Mouse (Mus musculus): ENCODE measurements at regions not wholly inside any gene's neighbourhood (a gene's known extent, or its start where the extent isn't known, plus 50 kb on each side); places are given as distances from the start of the nearest gene placed in this dataset.

GRCm38 (mm10) chr1:42258594-42258910 lies 437.0 kb upstream of the Pou3f3 start:
- Histone ChIP-seq H3K9ac (no peak overlapping the region), H3K4me3 (replicated peaks) (no peak overlapping the region), H3K9me3 (replicated peaks) (no peaks in the 10 kb centered on the region), H3K4me2 (no peak overlapping the region), H3K4me1 (replicated peaks) (no peaks in the 10 kb centered on the region), H3K27ac (no peak overlapping the region), H3K36me3 (no peaks in the 10 kb centered on the region), H3K27me3 (no peaks in the 10 kb centered on the region)
- DNase-seq (no peak), ATAC-seq (ENCODE audit: low read depth) (no peak)
- WGBS (ENCODE audit: insufficient replicate concordance) = 46% methylated on average over 4 of the region's 4 CpGs

- H3K4me1 ChIP-seq (replicated peaks) = no peaks in the 10 kb centered on the region
- no peaks in the 10 kb centered on the region for H3K9me3 ChIP-seq (replicated peaks)
- H3K4me3 ChIP-seq (replicated peaks) = no peak overlapping the region
- 49% methylated on average over 13 of the region's 13 CpGs for WGBS (ENCODE audit: insufficient replicate concordance)
- no peaks in the 10 kb centered on the region for H3K36me3 ChIP-seq
- H3K9ac ChIP-seq = no peak overlapping the region
- no peaks in the 10 kb centered on the region for H3K27me3 ChIP-seq
- no peak overlapping the region for H3K4me2 ChIP-seq
- no peak for DNase-seq
- H3K27ac ChIP-seq = no peak overlapping the region
- ATAC-seq (ENCODE audit: low read depth) = no peak
Observed at GRCm38 (mm10) chr1:42259216-42259977, 436.2 kb upstream of the Pou3f3 start.

GRCm38 (mm10) chr1:42260033-42260925 lies 435.3 kb upstream of the Pou3f3 start:
- no peaks in the 10 kb centered on the region for H3K27me3 ChIP-seq
- DNase-seq = no peak
- no peaks in the 10 kb centered on the region for H3K4me1 ChIP-seq (replicated peaks)
- no peak for ATAC-seq (ENCODE audit: low read depth)
- H3K36me3 ChIP-seq = no peaks in the 10 kb centered on the region
- H3K4me3 ChIP-seq (replicated peaks) = no peak overlapping the region
- H3K9ac ChIP-seq = no peak overlapping the region
- WGBS (ENCODE audit: insufficient replicate concordance) = 59% methylated on average over 9 of the region's 9 CpGs
- no peak overlapping the region for H3K4me2 ChIP-seq
- H3K9me3 ChIP-seq (replicated peaks) = no peaks in the 10 kb centered on the region
- no peak overlapping the region for H3K27ac ChIP-seq

GRCm38 (mm10) chr1:42261031-42261430 lies 434.5 kb upstream of the Pou3f3 start:
- 67% methylated on average over 3 of the region's 3 CpGs for WGBS (ENCODE audit: insufficient replicate concordance)

GRCm38 (mm10) chr1:42261800-42262199 lies 433.8 kb upstream of the Pou3f3 start:
- H3K4me3 ChIP-seq (replicated peaks) = no peak overlapping the region
- WGBS (ENCODE audit: insufficient replicate concordance) = 22% methylated on average over 13 of the region's 13 CpGs
- no peaks in the 10 kb centered on the region for H3K36me3 ChIP-seq
- no peaks in the 10 kb centered on the region for H3K9me3 ChIP-seq (replicated peaks)
- 0 out of 2 replicates have a peak overlapping the region, but pooled peaks have one; percentile 12 for H3K4me2 ChIP-seq
- DNase-seq = no peak
- no peak overlapping the region for H3K9ac ChIP-seq
- no peak for ATAC-seq (ENCODE audit: low read depth)
- H3K27ac ChIP-seq = no peak overlapping the region
- H3K27me3 ChIP-seq = no peaks in the 10 kb centered on the region
- H3K4me1 ChIP-seq (replicated peaks) = no peaks in the 10 kb centered on the region

More at GRCm38 (mm10) chr1:42261031-42261430, 434.5 kb upstream of the Pou3f3 start:
- DNase-seq (no peak), ATAC-seq (ENCODE audit: low read depth) (no peak)
- Histone ChIP-seq H3K36me3 (no peaks in the 10 kb centered on the region), H3K4me1 (replicated peaks) (no peaks in the 10 kb centered on the region), H3K4me3 (replicated peaks) (no peak overlapping the region), H3K27ac (no peak overlapping the region), H3K27me3 (no peaks in the 10 kb centered on the region), H3K9ac (no peak overlapping the region), H3K4me2 (no peak overlapping the region), H3K9me3 (replicated peaks) (no peaks in the 10 kb centered on the region)

- no peak overlapping the region for H3K4me2 ChIP-seq
- H3K9ac ChIP-seq = no peak overlapping the region
- H3K4me1 ChIP-seq (replicated peaks) = no peaks in the 10 kb centered on the region
- WGBS (ENCODE audit: insufficient replicate concordance) = 44% methylated on average over 5 of the region's 5 CpGs
- no peak overlapping the region for H3K4me3 ChIP-seq (replicated peaks)
- H3K9me3 ChIP-seq (replicated peaks) = no peaks in the 10 kb centered on the region
- no peak for DNase-seq
- H3K27ac ChIP-seq = no peak overlapping the region
- no peak for ATAC-seq (ENCODE audit: low read depth)
- no peaks in the 10 kb centered on the region for H3K27me3 ChIP-seq
- no peaks in the 10 kb centered on the region for H3K36me3 ChIP-seq
Observed at GRCm38 (mm10) chr1:42262606-42263005, 433.0 kb upstream of the Pou3f3 start.

GRCm38 (mm10) chr1:42277130-42277529 lies 418.4 kb upstream of the Pou3f3 start:
- Histone ChIP-seq H3K4me2 (no peak overlapping the region), H3K27ac (no peak overlapping the region), H3K27me3 (no peaks in the 10 kb centered on the region), H3K9me3 (replicated peaks) (no peaks in the 10 kb centered on the region), H3K9ac (no peak overlapping the region), H3K4me1 (replicated peaks) (no peaks in the 10 kb centered on the region), H3K4me3 (replicated peaks) (no peak overlapping the region), H3K36me3 (no peaks in the 10 kb centered on the region)
- 56% methylated on average over 8 of the region's 8 CpGs for WGBS (ENCODE audit: insufficient replicate concordance)
- DNase-seq (no peak), ATAC-seq (ENCODE audit: low read depth) (no peak)

GRCm38 (mm10) chr1:42295841-42296240 lies 399.7 kb upstream of the Pou3f3 start:
- Histone ChIP-seq H3K36me3 (no peaks in the 10 kb centered on the region), H3K9ac (no peak overlapping the region), H3K9me3 (replicated peaks) (no peaks in the 10 kb centered on the region), H3K4me2 (no peak overlapping the region), H3K4me1 (replicated peaks) (no peaks in the 10 kb centered on the region), H3K27me3 (no peaks in the 10 kb centered on the region), H3K27ac (no peak overlapping the region), H3K4me3 (replicated peaks) (no peak overlapping the region)
- ATAC-seq (ENCODE audit: low read depth) = no peak
- no peak for DNase-seq
- 69% methylated on average over 10 of the region's 10 CpGs for WGBS (ENCODE audit: insufficient replicate concordance)

GRCm38 (mm10) chr1:42309251-42309650 lies 386.3 kb upstream of the Pou3f3 start:
- ATAC-seq (ENCODE audit: low read depth) = no peak
- Histone ChIP-seq H3K4me2 (no peak overlapping the region), H3K36me3 (no peaks in the 10 kb centered on the region), H3K27me3 (no peaks in the 10 kb centered on the region), H3K4me1 (replicated peaks) (no peaks in the 10 kb centered on the region), H3K4me3 (replicated peaks) (no peak overlapping the region), H3K9me3 (replicated peaks) (no peaks in the 10 kb centered on the region), H3K9ac (no peak overlapping the region), H3K27ac (no peak overlapping the region)
- whole genome bisulfite sequencing (ENCODE audit: insufficient replicate concordance) = 64% methylated on average over 1 of the region's 1 CpGs
- no peak for DNase-seq

GRCm38 (mm10) chr1:42313494-42313893 lies 382.1 kb upstream of the Pou3f3 start:
- H3K9me3 ChIP-seq (replicated peaks) = no peaks in the 10 kb centered on the region
- H3K36me3 ChIP-seq = no peaks in the 10 kb centered on the region
- WGBS (ENCODE audit: insufficient replicate concordance) = 66% methylated on average over 4 of the region's 4 CpGs
- H3K9ac ChIP-seq = no peak overlapping the region
- no peaks in the 10 kb centered on the region for H3K27me3 ChIP-seq
- H3K4me1 ChIP-seq (replicated peaks) = no peaks in the 10 kb centered on the region
- no peak overlapping the region for H3K4me3 ChIP-seq (replicated peaks)
- ATAC-seq (ENCODE audit: low read depth) (no peak), DNase-seq (no peak)
- H3K4me2 ChIP-seq = no peak overlapping the region
- no peak overlapping the region for H3K27ac ChIP-seq

GRCm38 (mm10) chr1:42351884-42352283 lies 343.7 kb upstream of the Pou3f3 start:
- no peak overlapping the region for H3K27ac ChIP-seq
- ATAC-seq (ENCODE audit: low read depth) = no peak

More at GRCm38 (mm10) chr1:42351884-42352283, 343.7 kb upstream of the Pou3f3 start:
- DNase-seq = no peak
- Histone ChIP-seq H3K4me3 (replicated peaks) (no peak overlapping the region), H3K4me2 (no peak overlapping the region), H3K9ac (no peak overlapping the region), H3K36me3 (no peaks in the 10 kb centered on the region), H3K4me1 (replicated peaks) (no peaks in the 10 kb centered on the region), H3K9me3 (replicated peaks) (no peaks in the 10 kb centered on the region), H3K27me3 (no peaks in the 10 kb centered on the region)
- 77% methylated on average over 4 of the region's 4 CpGs for WGBS (ENCODE audit: insufficient replicate concordance)

Data from liver, embryonic 13.5 days (tissue).